Mouse (Mus musculus) hindbrain, embryonic 14.5 days (tissue): ENCODE results near the gene Tmem54. TPM values are rescaled to one million over a fixed set of nuclear protein-coding genes. Genes with fewer than 3 reads are reported as not detected.

Experiments
- ATAC-seq: fragments of 200-750 bp; cut with Nextera tagmentation; 2 replicates; pipeline ENCODE4 v1.8.0; 2017; ENCODE audit warnings: moderate number of reproducible peaks, mild to moderate bottlenecking, moderate TSS enrichment, moderate library complexity; ENCODE audit not compliant: low FRiP score
- DNase-seq: peaks from one replicate; pipeline ENCODE4 v3.0.0-alpha.2; 2015; ENCODE audit warnings: low spot score
- H3K27ac ChIP-seq: fragments of 300-500 bp; sonication (generic); 2 replicates; pipeline ENCODE4 v1.5.1; 2014; ENCODE audit warnings: mild to moderate bottlenecking, moderate library complexity
- H3K27me3 ChIP-seq: fragments of 300-500 bp; sonication (generic); 2 replicates; pipeline ENCODE4 v1.6.1; 2014; ENCODE audit warnings: mild to moderate bottlenecking, low read length, mixed read lengths; ENCODE audit not compliant: control insufficient read depth, insufficient read depth
- H3K36me3 ChIP-seq: fragments of 300-500 bp; sonication (generic); replicated peaks from 2 replicates; pipeline ENCODE4 v1.6.1; 2014; ENCODE audit not compliant: control insufficient read depth, insufficient read depth
- H3K4me1 ChIP-seq: fragments of 300-500 bp; sonication (generic); replicated peaks from 2 replicates; pipeline ENCODE4 v1.6.1; 2014; ENCODE audit warnings: antibody characterized with exemption, low read length, mixed read lengths; ENCODE audit not compliant: control insufficient read depth, insufficient read depth
- H3K4me2 ChIP-seq: fragments of 300-500 bp; sonication (generic); replicated peaks from 2 replicates; pipeline ENCODE4 v1.6.1; 2014; ENCODE audit warnings: mild to moderate bottlenecking, moderate library complexity
- H3K4me3 ChIP-seq: fragments of 300-500 bp; sonication (generic); replicated peaks from 2 replicates; pipeline ENCODE4 v1.5.1; 2014; ENCODE audit warnings: mild to moderate bottlenecking, low read length
- H3K9ac ChIP-seq: fragments of 300-500 bp; sonication (generic); 2 replicates; pipeline ENCODE4 v1.6.1; 2014
- H3K9me3 ChIP-seq: fragments of 300-500 bp; sonication (generic); 2 replicates; pipeline ENCODE4 v1.6.1; 2016; ENCODE audit warnings: low read length; ENCODE audit not compliant: control insufficient read depth
- WGBS: fragments of 180-500 bp; shearing (Covaris S2); extraction: QIAGEN DNeasy Blood & Tissue Kit; methylation state at CpG from one replicate; pipeline ENCODE4 v1.1.7; 2014; 5-methylcytosine and 5-hydroxymethylcytosine counted together
- polyA plus RNA-seq: library from polyadenylated mRNA; unstranded; fragments of >200 nt; fragmentation: Nextera tagmentation; extraction: Ambion mirVana; gene quantifications from 2 replicates; pipeline ENCODE4 v1.2.1, GENCODE M21; 2014

Gene Tmem54
- polyA plus RNA-seq, 1 experiment from 2014 or later: not detected

DNA sequence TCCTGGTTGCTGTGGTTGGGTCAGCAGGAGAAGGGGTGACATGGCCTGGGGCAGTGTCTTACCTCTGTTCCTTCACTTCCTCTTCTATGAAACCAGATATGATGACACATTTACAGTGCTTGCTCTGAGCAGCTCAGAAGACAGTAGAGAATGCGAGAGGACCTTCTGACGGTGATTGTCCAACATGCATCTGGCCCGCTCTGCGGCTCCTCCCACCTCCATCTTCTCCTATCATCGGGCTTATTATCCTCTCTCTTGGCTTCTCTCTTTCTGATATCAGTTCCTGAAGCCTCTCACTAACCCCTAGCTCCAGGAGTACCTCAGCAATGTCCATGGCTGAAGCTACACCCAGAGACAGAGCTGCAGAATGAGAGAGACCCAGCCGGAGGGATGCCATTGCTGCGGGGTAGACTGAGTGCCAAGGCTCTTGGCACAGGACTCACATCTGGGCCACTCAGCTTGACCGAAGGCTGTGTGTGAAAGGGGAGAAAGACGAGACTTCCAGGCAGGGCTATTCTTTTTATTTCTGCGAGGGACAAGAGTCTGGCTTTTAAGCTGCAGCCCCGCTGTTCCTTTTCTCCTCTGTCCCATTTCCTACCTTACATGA lies 37.2 kb downstream of the Tmem54 start:
- WGBS: 82% methylated on average over 11 of the region's 11 CpGs

GRCm38 (mm10) chr4:129143509-129143908 lies 38.2 kb downstream of the Tmem54 start:
- Histone ChIP-seq H3K4me1 (peaks cover 28% of the 10 kb centered on the region), H3K27me3 (no peaks in the 10 kb centered on the region), H3K4me2 (no peak overlapping the region), H3K36me3 (0 out of 2 replicates have a peak, but pooled peaks cover 3% of the 10 kb centered on the region), H3K4me3 (no peak overlapping the region), H3K9me3 (no peaks in the 10 kb centered on the region), H3K27ac (no peak overlapping the region), H3K9ac (no peak overlapping the region)
- no peak for DNase-seq
- WGBS: 84% methylated on average over 5 of the region's 5 CpGs
- no peak for ATAC-seq

More for the DNA sequence above, 37.2 kb downstream of the Tmem54 start:
- Histone ChIP-seq H3K9me3 (no peaks in the 10 kb centered on the region), H3K4me3 (no peak overlapping the region), H3K4me1 (peaks cover 28% of the 10 kb centered on the region), H3K27me3 (peaks cover 8% of the 10 kb centered on the region), H3K27ac (no peak overlapping the region), H3K9ac (no peak overlapping the region), H3K36me3 (no peaks in the 10 kb centered on the region), H3K4me2 (no peak overlapping the region)
- ATAC-seq (no peak), DNase-seq (no peak)

DNA sequence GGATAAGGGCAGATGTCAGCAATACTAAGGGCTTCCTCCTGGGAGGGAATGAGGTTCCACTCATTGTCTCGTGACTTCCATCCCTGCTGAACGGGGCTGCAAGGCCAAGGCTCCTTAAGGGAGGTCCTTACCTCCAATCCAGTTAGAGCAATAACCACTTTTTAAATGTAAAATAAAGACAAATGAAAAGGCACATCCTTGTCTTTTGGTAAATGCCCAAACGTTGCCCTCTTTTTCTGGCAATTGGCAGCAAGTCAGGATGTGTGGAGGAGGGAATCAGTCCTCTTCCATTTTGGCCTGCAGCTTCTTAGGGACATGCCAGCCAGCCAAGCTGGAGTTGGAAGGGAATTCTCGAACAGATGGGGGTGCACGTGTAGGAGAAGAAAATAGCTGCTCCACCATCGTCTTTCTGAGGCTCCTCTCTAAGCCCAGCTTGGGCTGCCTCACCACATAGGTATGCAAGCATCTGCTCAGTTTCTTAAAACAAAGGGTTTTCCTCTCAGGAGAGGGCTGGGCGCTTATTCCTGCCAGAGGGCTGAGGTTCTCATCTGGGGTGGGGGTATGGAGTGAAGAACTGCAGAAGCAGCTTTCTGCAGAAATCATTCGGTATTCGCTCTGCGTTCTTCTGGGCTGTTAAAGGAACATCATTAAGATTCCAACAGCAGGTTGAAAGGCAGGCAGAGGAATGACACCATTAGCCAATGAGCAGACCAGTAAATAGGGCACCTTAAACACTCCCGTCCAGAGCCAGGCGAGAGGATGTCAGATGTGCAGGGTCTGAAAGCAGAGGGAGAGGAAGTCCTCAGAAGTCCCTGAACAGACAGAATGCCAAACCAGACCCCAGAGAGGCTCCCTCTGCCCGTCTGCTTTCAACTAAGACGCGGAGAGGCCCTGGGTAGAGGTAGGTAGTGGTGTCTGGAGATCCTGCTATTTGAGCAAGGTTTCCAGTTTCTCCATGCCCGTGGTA lies 39.3 kb downstream of the Tmem54 start:
- peaks cover 27% of the 10 kb centered on the region for H3K4me1 ChIP-seq
- ATAC-seq (peak; percentile 43; the same call in 1 of the 2 replicates), DNase-seq (no peak)
- H3K4me2 ChIP-seq: no peak overlapping the region
- 48% methylated on average over 16 of the region's 16 CpGs for WGBS
- peak overlapping the region; percentile 78 for H3K27ac ChIP-seq
- H3K36me3 ChIP-seq: peaks cover 13% of the 10 kb centered on the region; the same call in 1 of the 2 replicates
- no peak overlapping the region for H3K4me3 ChIP-seq
- H3K9ac ChIP-seq: no peak overlapping the region; the same call in 1 of the 2 replicates
- no peaks in the 10 kb centered on the region for H3K9me3 ChIP-seq
- H3K27me3 ChIP-seq: no peaks in the 10 kb centered on the region

DNA sequence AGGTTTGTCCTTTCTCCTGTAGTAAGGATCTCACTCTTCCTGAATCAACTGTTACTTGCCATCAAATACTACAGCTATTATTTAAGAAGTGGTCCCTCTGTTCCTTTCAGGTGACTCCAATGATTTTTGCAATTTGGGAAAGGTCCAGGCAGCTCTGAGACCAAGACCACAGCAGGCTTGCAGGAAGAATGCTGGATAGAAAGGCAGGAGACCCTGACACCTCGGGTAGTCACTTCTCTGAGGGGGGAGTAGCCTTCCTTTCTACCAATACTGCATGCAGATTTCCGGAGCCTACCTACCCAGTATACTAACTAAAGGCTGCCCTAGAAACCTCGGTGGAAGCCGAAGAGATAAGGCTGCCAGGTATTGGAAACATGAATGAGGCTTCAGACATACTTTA lies 40.1 kb downstream of the Tmem54 start:
- Histone ChIP-seq H3K9ac (no peak overlapping the region), H3K27ac (peak overlapping the region; percentile 78), H3K4me2 (no peak overlapping the region), H3K4me3 (no peak overlapping the region), H3K4me1 (peaks cover 24% of the 10 kb centered on the region), H3K27me3 (no peaks in the 10 kb centered on the region), H3K36me3 (peaks cover 19% of the 10 kb centered on the region), H3K9me3 (no peaks in the 10 kb centered on the region)
- no peak for ATAC-seq
- 75% methylated on average over 4 of the region's 4 CpGs for WGBS
- DNase-seq: no peak

GRCm38 (mm10) chr4:129145943-129146342 lies 40.6 kb downstream of the Tmem54 start:
- no peak for ATAC-seq
- H3K36me3 ChIP-seq: peaks cover 24% of the 10 kb centered on the region
- no peak overlapping the region for H3K4me3 ChIP-seq
- H3K9me3 ChIP-seq: no peaks in the 10 kb centered on the region
- WGBS: 71% methylated on average over 4 of the region's 4 CpGs
- H3K4me1 ChIP-seq: peaks cover 24% of the 10 kb centered on the region
- DNase-seq: no peak
- no peak overlapping the region for H3K9ac ChIP-seq
- no peaks in the 10 kb centered on the region for H3K27me3 ChIP-seq
- H3K4me2 ChIP-seq: no peak overlapping the region
- H3K27ac ChIP-seq: peak overlapping the region; percentile 78; the same call in 1 of the 2 replicates

DNA sequence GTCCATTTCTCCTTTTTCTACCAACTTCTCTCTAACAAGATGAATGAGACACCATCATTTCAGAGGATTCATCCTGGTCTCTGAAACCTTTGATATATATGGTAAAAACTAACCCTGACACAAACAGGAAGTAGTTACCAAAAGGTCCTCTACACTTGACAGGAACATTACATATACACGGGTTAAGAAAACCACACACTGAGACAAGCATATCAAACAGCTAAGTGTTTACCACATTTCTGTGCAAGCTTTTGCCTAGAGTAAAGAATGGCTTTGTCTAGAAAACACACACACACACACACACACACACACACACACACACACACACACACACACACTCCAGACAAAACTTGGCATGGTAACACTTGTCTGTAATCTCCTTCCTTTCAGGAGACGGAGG lies 41.0 kb downstream of the Tmem54 start:
- WGBS: 74% methylated on average over 2 of the region's 2 CpGs
- H3K36me3 ChIP-seq: peaks cover 28% of the 10 kb centered on the region
- no peak for DNase-seq
- H3K27ac ChIP-seq: no peak overlapping the region
- no peak overlapping the region for H3K9ac ChIP-seq
- H3K9me3 ChIP-seq: no peaks in the 10 kb centered on the region
- H3K4me2 ChIP-seq: no peak overlapping the region
- no peaks in the 10 kb centered on the region for H3K27me3 ChIP-seq
- no peak overlapping the region for H3K4me3 ChIP-seq
- ATAC-seq: no peak
- peaks cover 23% of the 10 kb centered on the region for H3K4me1 ChIP-seq

- H3K4me3 ChIP-seq: no peak overlapping the region
- ATAC-seq (no peak), DNase-seq (no peak)
- no peak overlapping the region for H3K4me2 ChIP-seq
- H3K4me1 ChIP-seq: peaks cover 17% of the 10 kb centered on the region
- no peak overlapping the region for H3K9ac ChIP-seq
- no peaks in the 10 kb centered on the region for H3K27me3 ChIP-seq
- peaks cover 38% of the 10 kb centered on the region for H3K36me3 ChIP-seq
- no peak overlapping the region for H3K27ac ChIP-seq
- H3K9me3 ChIP-seq: no peaks in the 10 kb centered on the region
- 86% methylated on average over 13 of the region's 13 CpGs for WGBS
Observed at GRCm38 (mm10) chr4:129147552-129148103, 42.3 kb downstream of the Tmem54 start.

DNA sequence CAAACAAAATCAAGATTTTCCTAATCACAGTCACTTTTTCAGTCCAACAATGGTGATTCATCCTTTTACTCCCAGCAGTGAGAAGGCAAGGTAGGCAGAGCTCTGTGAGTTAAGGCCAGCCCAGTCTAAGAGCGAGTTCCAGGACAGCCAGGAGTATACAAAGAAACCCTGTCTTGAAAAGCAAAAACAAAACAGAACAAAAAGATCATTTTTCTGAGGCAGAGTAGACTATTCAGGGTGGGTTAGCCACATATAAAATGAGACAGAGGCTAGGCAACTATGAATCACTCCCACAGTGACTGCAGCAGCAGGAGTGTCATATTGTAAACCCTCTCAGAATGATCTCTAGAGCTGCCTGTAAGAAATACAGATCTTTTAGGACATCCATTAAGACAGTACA lies 44.0 kb downstream of the Tmem54 start:
- ATAC-seq: no peak
- Histone ChIP-seq H3K36me3 (peaks cover 53% of the 10 kb centered on the region), H3K27me3 (no peaks in the 10 kb centered on the region), H3K4me1 (peaks cover 12% of the 10 kb centered on the region), H3K4me3 (no peak overlapping the region), H3K4me2 (no peak overlapping the region), H3K27ac (no peak overlapping the region), H3K9ac (no peak overlapping the region), H3K9me3 (no peaks in the 10 kb centered on the region)
- WGBS: 91% methylated on average over 1 of the region's 1 CpGs
- no peak for DNase-seq

- Histone ChIP-seq H3K36me3 (peaks cover 66% of the 10 kb centered on the region), H3K9ac (no peak overlapping the region), H3K4me3 (no peak overlapping the region), H3K4me2 (no peak overlapping the region), H3K27me3 (no peaks in the 10 kb centered on the region), H3K9me3 (no peaks in the 10 kb centered on the region), H3K4me1 (no peaks in the 10 kb centered on the region), H3K27ac (no peak overlapping the region)
- DNase-seq (no peak), ATAC-seq (no peak)
- WGBS: 75% methylated on average over 4 of the region's 4 CpGs
Observed at GRCm38 (mm10) chr4:129151276-129151811, 46.0 kb downstream of the Tmem54 start.
